Mouse (Mus musculus): ENCODE results near the gene Olfr750. TPM values are rescaled to one million over a fixed set of nuclear protein-coding genes. Genes with fewer than 3 reads are reported as not detected.
"Not testable (repeated sequence)": the region's sequence is repeated elsewhere in the genome, so short reads cannot be mapped to it uniquely, and the experiment has no call there.

The Olfr750 gene
- not detected in 2 replicates for polyA plus RNA-seq (2012; ENCODE audit: insufficient read depth, insufficient read length, missing spikeins)

- TF ChIP-seq POLR2A (IDR thresholded peaks at IDR 0.05; ENCODE audit: borderline replicate concordance, low read depth, low read length) (no peak), CTCF (IDR thresholded peaks at IDR 0.05; ENCODE audit: low read depth, low read length) (no peak)
- no peak within 1 kb of the TSS for H3K27ac ChIP-seq (ENCODE audit: insufficient read depth, low read depth, low read length)
- no peaks in the 10 kb centered on the region for H3K4me1 ChIP-seq (ENCODE audit: control insufficient read depth, insufficient read depth, low read length)
- no peak within 1 kb of the TSS for H3K4me3 ChIP-seq (ENCODE audit: insufficient read depth, low read length)
Measured at GRCm38 (mm10) chr14:51074335-51074734, at the start of gene Olfr750. Olfr750 (minus strand) TSS chr14:51074435.

- Histone ChIP-seq H3K4me3 (ENCODE audit: insufficient read depth, low read length) (no peak within 1 kb of the TSS), H3K27ac (ENCODE audit: insufficient read depth, low read depth, low read length) (no peak within 1 kb of the TSS), H3K4me1 (ENCODE audit: control insufficient read depth, insufficient read depth, low read length) (peaks cover 7% of the 10 kb centered on the region)
- TF ChIP-seq POLR2A (IDR thresholded peaks at IDR 0.05; ENCODE audit: borderline replicate concordance, low read depth, low read length): no peak
- no peak for TF ChIP-seq CTCF (IDR thresholded peaks at IDR 0.05; ENCODE audit: low read depth, low read length)
Measured at GRCm38 (mm10) chr14:51113916-51114560, 39.8 kb upstream of the Olfr750 start, which contains the start of gene Eddm3b. Eddm3b (plus strand) TSS chr14:51114426.

- TF ChIP-seq POLR2A (IDR thresholded peaks at IDR 0.05; ENCODE audit: borderline replicate concordance, low read depth, low read length) (no peak), CTCF (IDR thresholded peaks at IDR 0.05; ENCODE audit: low read depth, low read length) (no peak)
- H3K27ac ChIP-seq (ENCODE audit: insufficient read depth, low read depth, low read length): no peak overlapping the region
- H3K4me3 ChIP-seq (ENCODE audit: insufficient read depth, low read length): no peak overlapping the region
- H3K4me1 ChIP-seq (ENCODE audit: control insufficient read depth, insufficient read depth, low read length): peaks cover 7% of the 10 kb centered on the region
Measured at GRCm38 (mm10) chr14:51113476-51113875, 39.2 kb upstream of the Olfr750 start.

GRCm38 (mm10) chr14:51111966-51112365 is 37.7 kb upstream of the Olfr750 start:
- H3K27ac ChIP-seq (ENCODE audit: insufficient read depth, low read depth, low read length): no peak overlapping the region
- H3K4me1 ChIP-seq (ENCODE audit: control insufficient read depth, insufficient read depth, low read length): peaks cover 2% of the 10 kb centered on the region; the same call in 1 of the 2 replicates
- TF ChIP-seq POLR2A (IDR thresholded peaks at IDR 0.05; ENCODE audit: borderline replicate concordance, low read depth, low read length) (no peak), CTCF (IDR thresholded peaks at IDR 0.05; ENCODE audit: low read depth, low read length) (no peak)
- H3K4me3 ChIP-seq (ENCODE audit: insufficient read depth, low read length): no peak overlapping the region

GRCm38 (mm10) chr14:51106449-51106967 is 32.3 kb upstream of the Olfr750 start:
- H3K27ac ChIP-seq (ENCODE audit: insufficient read depth, low read depth, low read length): no peak overlapping the region
- TF ChIP-seq CTCF (IDR thresholded peaks at IDR 0.05; ENCODE audit: low read depth, low read length) (no peak), POLR2A (IDR thresholded peaks at IDR 0.05; ENCODE audit: borderline replicate concordance, low read depth, low read length) (no peak)
- no peak overlapping the region for H3K4me3 ChIP-seq (ENCODE audit: insufficient read depth, low read length)
- H3K4me1 ChIP-seq (ENCODE audit: control insufficient read depth, insufficient read depth, low read length): peaks cover 4% of the 10 kb centered on the region

- no peak overlapping the region for H3K27ac ChIP-seq (ENCODE audit: insufficient read depth, low read depth, low read length)
- peaks cover 4% of the 10 kb centered on the region for H3K4me1 ChIP-seq (ENCODE audit: control insufficient read depth, insufficient read depth, low read length)
Measured at GRCm38 (mm10) chr14:51104366-51104765, 30.1 kb upstream of the Olfr750 start.

GRCm38 (mm10) chr14:51103217-51103616 is 29.0 kb upstream of the Olfr750 start:
- no peak for TF ChIP-seq POLR2A (IDR thresholded peaks at IDR 0.05; ENCODE audit: borderline replicate concordance, low read depth, low read length)
- TF ChIP-seq CTCF (IDR thresholded peaks at IDR 0.05; ENCODE audit: low read depth, low read length): peak; percentile 73
- no peak overlapping the region for H3K27ac ChIP-seq (ENCODE audit: insufficient read depth, low read depth, low read length)
- H3K4me3 ChIP-seq (ENCODE audit: insufficient read depth, low read length): no peak overlapping the region
- H3K4me1 ChIP-seq (ENCODE audit: control insufficient read depth, insufficient read depth, low read length): peaks cover 4% of the 10 kb centered on the region

More at GRCm38 (mm10) chr14:51104366-51104765, 30.1 kb upstream of the Olfr750 start:
- TF ChIP-seq CTCF (IDR thresholded peaks at IDR 0.05; ENCODE audit: low read depth, low read length) (no peak), POLR2A (IDR thresholded peaks at IDR 0.05; ENCODE audit: borderline replicate concordance, low read depth, low read length) (no peak)
- no peak overlapping the region for H3K4me3 ChIP-seq (ENCODE audit: insufficient read depth, low read length)

- TF ChIP-seq CTCF (IDR thresholded peaks at IDR 0.05; ENCODE audit: low read depth, low read length) (no peak), POLR2A (IDR thresholded peaks at IDR 0.05; ENCODE audit: borderline replicate concordance, low read depth, low read length) (no peak)
- no peak overlapping the region for H3K4me3 ChIP-seq (ENCODE audit: insufficient read depth, low read length)
- H3K27ac ChIP-seq (ENCODE audit: insufficient read depth, low read depth, low read length): no peak overlapping the region
- H3K4me1 ChIP-seq (ENCODE audit: control insufficient read depth, insufficient read depth, low read length): peaks cover 16% of the 10 kb centered on the region
Measured at GRCm38 (mm10) chr14:51101284-51101683, 27.0 kb upstream of the Olfr750 start.

GRCm38 (mm10) chr14:51098921-51099320 is 24.7 kb upstream of the Olfr750 start:
- TF ChIP-seq CTCF (IDR thresholded peaks at IDR 0.05; ENCODE audit: low read depth, low read length) (no peak), POLR2A (IDR thresholded peaks at IDR 0.05; ENCODE audit: borderline replicate concordance, low read depth, low read length) (no peak)
- no peak overlapping the region for H3K27ac ChIP-seq (ENCODE audit: insufficient read depth, low read depth, low read length)
- no peak overlapping the region for H3K4me3 ChIP-seq (ENCODE audit: insufficient read depth, low read length)
- peaks cover 31% of the 10 kb centered on the region for H3K4me1 ChIP-seq (ENCODE audit: control insufficient read depth, insufficient read depth, low read length)

GRCm38 (mm10) chr14:51098300-51098699 is 24.1 kb upstream of the Olfr750 start:
- H3K4me3 ChIP-seq (ENCODE audit: insufficient read depth, low read length); H3K27ac ChIP-seq (ENCODE audit: insufficient read depth, low read depth, low read length): not testable (repeated sequence)
- peaks cover 32% of the 10 kb centered on the region for H3K4me1 ChIP-seq (ENCODE audit: control insufficient read depth, insufficient read depth, low read length)
